Mouse (Mus musculus) MEL-GATA-1-ER (cell line): Measurements from ENCODE around the gene Sec22b.

Source experiments
- DNase-seq: peaks from one replicate; pipeline ENCODE4 v3.0.0-alpha.2; 2012; ENCODE audit warnings: low read depth; ENCODE audit errors: extremely low read depth

The Sec22b gene

DNA sequence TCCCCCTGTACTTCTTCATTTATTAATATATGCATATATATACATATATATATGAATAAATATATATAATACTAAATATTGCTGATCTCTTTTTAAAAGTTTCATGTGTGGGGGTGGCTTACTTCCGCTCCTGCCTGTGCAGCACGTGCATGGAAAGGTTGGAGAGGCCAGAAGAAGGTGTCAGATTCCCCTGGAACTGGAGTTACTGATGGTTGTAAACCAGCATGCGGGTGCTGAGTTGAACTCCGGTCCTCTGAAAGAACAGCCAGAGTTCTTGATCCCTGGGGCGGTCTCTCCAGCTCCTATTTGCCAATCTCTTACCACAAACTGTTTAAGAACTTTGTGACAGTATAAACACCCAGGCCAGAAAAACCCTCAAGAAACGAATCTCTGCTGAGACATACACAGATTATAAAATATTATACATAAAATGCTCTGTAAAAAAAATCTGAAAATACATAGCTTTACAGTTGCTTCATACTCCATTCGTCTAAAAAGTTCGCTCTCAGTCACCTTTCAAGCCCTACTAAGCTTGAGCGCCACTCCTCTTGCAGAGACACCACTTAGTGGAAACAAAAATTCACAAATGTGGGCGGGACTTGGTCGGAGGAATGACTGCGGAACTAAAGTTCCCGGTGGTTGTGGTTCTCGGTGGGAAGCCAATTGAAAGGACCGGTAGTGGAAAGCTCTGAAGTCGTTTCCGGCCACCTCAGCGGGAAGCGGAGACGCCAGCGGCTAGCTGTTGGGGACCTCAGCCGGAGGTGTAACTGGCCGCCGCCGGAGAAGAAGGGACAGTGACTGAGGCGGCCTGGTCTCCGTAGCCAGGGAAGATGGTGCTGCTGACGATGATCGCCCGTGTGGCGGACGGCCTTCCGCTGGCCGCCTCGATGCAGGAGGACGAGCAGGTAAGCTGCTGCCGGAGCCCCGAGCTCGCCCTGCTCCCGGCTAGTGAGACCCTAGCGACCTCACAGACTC, at the start of gene Sec22b:
Sec22b (plus strand) TSS at position 675 of the 975 bp plus-strand sequence.
- DNase-seq, result peak; percentile 99

DNA sequence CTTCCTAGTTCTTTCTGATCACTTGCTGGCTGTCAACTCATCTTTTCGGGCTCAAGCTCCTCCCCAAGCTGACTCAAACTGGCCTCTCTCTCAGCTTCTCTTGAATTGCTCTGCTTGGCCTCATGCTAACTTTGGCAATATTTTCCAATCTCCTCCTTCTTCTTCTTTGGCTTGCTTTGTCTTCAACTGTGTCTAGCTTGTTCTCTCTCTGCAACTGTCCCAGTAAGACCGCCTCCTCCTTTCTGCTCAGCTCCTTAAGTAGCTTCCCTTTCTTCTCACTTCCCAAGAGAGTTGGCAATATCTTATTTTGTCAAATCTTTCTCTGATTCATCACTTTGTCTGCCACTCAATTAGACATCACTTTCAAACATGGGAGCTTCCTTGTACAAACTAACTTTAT, 49.2 kb upstream of the Sec22b start:
- DNase-seq, result no peak

DNA sequence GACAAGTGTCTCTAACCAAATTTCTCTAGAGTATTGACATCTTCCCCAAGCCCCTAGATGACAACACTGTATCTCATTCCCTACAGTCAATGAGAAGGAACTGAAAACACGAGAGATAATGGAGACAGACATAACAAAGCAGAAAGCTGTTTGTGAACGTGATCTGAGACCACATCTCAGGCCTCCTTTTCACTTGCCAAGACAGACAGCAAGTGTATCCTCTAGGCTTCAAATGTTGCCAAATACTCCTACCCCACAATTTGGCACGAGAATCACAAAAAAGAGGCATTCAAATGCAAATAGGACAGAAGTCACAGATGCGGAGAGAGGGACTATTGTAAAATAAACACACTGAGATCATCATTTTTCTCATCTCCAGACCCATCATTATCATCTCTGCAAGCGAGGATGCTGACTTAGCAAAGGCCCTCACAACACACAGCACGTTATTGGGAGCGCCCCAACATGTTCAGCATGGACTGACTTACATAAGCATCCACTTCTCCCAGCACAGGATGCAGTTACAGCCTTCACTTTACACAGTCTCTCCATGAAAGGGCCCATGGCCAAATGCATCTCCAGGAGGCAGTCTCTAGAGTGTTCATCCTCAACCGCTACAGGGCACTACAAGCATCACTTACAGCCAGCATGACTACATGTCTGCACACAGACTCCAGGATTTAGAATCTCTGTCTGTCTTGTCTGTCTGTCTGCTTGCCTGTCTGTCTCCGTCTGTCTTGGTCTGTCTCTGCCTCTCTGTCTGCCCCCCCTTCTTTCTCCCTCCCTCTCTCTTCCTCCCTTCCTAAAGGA, 46.2 kb upstream of the Sec22b start:
- DNase-seq, result no peak

DNA sequence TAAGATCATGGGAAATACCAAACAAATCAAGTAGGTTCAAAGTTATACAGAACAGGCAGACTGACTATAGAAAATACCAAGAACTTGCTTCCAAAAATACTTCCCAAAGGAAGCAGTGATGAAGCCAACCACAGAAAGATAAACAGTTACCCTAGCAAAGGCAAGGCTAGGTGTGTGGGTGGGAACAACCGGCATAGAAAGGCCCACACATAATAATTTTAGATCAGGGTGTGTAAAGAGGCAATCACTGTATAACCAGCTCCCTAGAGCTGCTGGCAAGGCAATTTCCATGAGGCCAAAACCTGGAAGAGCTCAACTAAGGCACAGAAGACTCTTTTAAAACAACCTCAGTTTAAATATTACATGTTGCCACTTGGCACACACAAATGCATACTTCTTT, 41.6 kb upstream of the Sec22b start:
- no peak for DNase-seq

DNA sequence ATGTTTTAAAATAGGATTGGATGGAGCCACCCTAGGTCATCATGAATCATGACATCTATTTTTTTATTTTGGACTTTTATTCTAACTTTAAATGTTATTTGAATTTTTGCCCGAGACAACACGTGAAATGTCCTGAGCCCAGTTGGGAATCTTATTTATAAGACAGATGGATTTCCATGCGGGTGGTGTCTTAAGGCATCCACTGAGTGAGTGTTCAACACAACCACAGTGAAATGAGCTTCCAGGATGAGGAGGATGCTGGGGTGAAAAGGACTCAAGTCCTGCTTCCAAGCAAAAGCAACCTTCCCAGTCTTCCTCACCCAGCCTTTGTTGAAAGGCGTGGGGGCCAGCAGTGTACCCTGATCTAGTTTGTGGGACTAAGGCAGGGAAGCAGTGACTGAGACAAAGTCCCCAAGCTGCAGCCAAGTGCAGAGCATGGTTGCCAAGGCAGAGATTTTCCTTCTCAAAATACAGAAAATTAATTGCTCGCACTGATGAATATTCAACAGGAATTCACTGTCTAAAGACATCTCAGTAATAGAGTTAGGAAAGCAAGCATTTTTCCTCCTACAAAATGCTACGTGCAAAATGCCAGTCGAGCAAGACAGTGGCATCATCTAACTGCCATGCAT, 40.1 kb upstream of the Sec22b start:
- no peak for DNase-seq

DNA sequence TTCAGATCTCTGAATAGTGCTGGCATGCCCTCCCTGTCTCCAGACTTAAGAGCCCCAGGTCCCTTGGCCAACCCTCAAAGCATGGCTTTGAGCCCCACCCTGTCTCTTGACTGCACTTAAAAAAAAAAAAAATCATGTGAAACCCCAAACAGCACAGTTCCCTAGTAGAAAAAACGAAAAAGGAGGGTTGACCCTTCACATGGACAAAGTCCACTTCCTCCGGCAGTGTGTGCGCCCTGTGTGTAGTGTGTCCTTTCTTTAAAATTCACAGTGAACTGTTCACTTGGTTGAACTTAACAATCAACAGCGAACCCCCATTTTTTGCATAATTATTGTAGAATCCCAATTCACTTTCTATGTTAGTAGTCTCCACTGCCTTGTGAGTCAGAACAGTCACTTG, 34.3 kb upstream of the Sec22b start:
- DNase-seq, result no peak

DNA sequence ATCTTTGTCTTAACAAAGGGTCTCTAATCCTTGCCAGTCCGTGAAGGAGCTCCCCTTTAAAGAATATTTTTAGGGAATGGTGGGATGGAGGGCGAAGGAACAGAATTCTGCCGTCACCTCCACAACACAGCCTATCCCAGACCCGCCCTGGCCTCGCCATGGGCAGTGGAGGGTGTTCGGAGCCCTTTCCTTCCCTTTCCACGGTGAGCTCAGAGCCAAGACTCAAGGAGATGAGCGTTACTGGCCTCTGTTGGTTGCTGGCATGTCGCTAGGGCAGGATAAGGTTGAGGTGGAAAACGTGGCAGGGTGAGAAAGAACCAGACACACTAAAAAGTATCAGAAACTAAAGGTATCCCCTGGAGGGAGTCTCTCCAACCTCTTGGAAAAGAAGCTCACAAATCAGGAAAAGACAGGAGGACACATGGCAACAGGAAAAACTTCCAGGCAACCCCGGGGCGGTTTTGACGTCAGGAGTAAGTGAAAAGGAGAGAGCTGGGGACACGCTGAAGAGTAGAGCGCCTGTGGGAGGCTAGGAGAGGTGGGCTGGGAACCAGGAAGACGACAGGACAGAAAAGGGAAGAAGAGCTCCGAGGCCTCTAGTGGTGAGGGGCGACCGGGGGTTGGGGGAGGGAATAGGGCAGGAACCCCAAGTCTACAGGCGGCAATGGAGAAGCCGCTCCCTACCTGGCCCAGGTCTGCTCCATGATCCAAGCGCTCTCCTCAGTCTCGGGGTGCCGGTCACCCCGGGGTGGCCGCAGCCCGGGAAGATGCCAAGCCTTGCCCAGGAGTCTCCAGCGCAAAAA, 33.6 kb upstream of the Sec22b start:
- DNase-seq, result no peak

DNA sequence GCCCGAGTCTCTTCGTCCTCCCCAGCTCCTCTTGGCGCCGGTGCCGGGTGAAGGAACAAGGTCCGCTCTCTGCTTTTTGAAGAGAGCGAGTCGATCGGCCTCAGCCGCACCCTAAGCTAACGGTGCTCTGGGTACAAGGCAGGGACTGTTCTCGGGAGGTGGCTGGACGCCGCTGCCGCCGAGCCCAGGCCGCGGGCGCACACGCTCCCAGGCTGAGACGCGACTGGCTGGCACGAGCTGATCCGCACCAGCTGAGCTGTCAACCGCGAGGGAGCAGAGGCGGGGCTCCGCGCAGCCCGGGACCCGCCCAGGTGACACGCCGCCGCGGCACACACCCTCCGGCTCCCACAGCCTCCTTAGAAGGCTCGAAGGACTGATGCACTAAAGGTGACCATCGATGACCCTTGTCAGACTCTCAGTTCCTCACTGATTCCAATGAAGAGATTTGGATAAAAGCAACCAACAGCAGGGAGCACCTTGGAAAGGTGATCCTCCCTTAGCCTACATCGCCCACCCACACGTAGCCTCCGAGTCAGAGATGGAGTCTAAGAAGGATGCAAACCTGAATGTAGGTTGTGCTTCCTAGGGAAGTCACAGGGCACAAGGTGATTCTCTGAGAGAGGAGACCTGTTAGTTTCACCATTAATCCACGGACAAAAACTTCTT, 32.8 kb upstream of the Sec22b start:
- no peak for DNase-seq

DNA sequence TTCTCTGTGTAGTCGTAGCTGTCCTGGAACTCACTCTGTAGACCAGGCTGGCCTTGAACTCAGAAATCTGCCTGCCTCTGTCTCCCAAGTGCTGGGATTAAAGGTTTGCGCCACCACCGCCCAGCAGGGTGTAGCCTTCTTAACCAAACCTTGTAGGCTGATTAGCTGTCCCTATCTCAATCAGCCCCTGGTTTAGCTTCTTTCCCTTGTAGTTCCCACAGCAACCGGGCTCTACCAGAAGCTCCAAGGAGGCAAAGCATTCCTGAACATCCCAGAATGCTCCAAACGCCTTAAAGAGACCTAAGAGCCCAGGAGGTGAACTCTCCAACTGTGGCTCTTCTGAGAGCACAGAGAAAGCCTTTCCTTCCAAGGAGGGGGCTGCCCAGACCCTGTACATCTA, 32.3 kb upstream of the Sec22b start:
- no peak for DNase-seq

DNA sequence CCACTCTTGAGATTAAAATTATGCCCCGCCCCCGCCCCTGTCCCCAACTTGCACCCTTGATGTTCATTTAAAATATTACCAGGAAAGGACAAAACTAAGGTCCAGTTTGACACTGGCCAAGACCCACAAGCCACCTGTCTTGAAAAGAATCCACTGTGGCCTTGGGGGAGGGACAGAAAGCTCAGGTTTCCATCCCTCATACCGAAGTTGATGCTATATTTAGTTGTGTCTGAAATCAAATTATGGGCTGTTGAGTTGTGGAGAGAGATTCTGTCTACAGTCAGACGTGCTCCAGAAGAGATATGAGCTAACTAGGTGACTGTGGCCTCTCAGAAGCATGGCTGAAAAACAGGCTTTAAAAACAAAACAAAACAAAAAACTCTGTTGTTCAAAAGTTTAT, 31.3 kb upstream of the Sec22b start:
- DNase-seq, result no peak

DNA sequence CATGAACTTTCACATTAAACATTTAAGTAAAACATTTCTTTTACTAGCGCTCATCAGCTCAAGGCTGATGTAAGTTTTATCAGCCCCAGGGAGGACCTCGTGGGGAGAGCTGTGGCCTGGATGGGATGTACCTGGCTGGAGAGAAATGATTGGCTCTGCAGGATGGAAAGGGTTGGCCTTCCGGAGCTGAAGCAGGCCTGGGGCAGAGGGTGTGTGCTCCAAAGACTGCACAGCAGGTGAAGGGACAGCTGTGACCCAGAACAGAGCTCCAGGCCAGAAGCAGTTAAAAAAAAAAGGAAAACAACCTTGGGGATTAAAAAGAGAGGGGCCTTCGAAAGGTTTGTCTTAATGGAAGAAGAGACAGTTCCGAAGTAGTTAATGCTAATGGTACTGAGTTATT, 26.2 kb upstream of the Sec22b start:
- DNase-seq, result no peak

DNA sequence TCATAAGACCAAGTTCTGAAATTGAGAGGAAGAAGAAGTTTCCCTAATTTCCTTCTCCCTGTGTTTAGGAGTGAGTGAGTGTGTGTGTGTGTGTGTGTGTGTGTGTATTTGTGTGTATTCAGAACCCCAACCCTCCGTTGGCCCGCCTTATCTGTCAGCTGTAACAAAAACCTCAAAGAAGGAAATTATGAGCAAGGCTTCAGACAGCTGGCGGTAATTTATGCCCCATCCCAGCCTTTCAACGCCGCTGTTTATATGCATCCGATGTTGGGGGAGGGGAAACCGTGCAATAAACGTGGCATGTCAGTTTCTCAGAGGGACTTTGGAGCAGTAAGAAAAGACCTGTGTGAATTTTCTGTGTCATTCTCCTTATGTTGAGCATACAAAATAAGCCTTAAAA, 24.7 kb upstream of the Sec22b start:
- peak; percentile 44 for DNase-seq

DNA sequence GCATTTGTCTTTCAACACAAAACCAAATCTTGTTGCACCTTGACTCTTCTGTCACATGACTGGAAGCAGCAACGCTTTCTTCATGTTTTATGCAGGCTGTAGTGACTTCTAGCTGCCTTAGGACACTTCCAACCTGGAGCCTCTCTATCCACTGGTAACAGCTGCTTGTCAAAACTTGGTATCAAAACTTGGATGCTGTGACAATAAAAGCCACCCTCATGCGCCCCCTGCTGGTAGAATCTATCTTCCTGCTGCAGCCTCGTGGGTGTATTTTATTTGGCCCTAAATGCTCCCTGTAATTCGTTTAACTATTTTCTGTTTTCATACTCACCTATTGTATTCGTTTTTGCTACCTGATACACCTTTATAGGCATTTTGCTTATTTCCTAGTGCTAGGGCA, 21.8 kb upstream of the Sec22b start:
- DNase-seq, result peak; percentile 86

DNA sequence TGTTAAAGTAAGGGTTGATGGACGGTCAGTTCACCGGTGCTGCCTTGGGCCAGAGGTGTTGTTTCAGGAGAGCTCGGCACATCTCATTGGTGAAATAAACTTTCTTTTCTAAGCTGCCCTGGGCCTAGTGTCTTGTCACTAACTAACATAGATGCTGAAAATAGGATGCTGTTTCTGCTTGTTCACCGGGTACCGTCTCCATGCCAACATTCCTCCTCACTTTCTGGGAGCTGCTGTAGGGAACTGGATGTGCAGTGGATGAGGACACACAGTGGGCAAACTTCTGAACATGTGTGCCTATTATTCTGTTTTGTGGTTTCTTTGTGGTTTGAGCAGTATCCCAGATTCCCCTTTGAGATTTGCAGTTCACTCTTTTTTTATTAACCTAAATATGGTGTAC, 19.4 kb upstream of the Sec22b start:
- DNase-seq, result no peak

DNA sequence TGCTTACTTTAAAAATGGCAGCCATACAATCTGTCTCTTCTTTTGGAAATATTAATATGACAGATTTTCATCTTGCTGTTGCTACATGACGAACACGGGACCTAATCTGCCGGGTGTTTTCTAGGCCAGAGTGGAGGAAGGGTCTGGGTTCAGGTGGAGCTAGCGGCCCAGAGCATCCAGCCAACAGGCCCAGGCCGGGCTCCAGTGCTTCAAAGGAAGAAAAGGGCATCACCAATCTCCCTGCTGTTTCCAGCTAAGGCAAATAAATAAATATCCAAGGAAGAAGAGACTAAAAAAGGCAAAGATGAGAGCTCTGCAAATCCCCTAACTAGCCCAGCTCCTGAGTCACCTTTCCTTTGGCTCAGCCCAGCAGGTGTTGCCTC, 13.2 kb upstream of the Sec22b start:
- no peak for DNase-seq

DNA sequence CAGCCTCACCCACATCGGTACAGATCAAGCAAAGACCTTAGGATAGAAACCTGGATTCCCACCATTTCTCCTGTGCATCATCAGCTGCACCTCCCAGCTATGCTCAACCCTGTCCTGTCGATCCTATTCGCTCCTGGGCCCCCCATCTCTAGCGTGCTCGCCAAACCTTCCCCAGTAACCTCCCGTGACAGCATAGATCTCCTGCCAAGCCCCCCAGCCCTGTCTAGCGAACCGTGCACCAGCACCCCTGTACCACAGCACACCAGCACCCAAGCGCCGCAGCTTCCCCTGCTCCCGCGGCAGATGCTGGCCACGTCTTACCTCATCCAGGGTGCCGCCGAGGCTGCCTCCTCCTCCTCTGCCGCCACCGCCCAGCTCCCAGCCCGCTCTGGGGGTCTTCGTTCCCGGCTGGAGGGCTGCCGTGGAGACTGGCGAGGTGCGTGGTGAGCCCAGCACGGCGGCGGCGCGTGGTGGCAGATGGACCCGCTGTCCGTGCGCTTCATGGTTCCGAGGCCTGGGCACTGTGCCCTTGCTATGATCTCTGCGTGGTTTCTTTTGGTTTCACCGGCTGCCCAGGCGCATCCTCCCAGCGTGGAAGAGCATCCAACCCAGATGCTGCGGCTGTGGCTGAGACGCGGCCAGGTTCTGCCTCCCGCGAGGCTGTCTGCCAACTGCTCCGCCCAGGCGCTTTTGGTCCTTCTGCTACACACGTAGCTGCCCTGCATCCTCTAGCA, 12.7 kb upstream of the Sec22b start, which contains the start of gene Pde4dip:
Pde4dip (minus strand) TSS at position 540 of the 734 bp plus-strand sequence.
- DNase-seq, result no peak

DNA sequence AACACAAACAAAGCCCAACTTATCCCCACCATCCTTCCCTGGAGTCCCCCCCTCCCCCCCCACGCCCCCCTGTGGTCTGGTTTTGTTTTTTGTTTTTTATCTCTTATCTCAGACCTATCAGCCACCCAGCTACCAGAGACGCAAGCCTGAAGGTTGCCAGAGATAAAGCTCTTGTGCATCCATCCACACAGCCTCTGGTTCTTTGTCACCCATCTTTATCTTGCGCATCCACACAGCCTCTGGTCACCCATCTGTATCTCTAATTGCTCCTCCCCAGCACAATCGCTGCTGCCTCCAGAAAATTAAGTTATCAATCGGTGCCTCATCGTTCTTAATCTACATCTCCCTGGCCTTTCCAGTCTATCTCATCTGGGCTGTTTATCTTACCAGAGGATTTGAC, 10.8 kb upstream of the Sec22b start:
- no peak for DNase-seq

DNA sequence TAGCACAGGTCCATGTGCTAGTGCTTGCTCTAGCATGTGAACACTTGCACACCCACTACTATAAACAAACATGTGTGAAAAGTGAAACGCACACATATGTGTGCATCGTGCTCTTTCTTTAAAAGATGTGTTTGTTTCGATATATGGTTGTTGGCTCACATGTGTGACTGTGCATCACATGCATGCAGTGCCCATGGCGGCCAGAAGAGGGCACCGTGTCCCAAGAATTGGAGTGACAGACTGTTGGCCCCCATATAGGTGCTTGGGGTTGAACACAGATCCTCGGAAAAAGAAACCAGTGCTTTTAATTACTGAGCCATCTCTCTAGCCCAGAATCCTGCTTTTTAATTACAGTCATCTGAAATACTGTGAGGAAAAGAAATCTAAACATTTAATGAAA, 6.3 kb upstream of the Sec22b start:
- DNase-seq, result peak; percentile 70

DNA sequence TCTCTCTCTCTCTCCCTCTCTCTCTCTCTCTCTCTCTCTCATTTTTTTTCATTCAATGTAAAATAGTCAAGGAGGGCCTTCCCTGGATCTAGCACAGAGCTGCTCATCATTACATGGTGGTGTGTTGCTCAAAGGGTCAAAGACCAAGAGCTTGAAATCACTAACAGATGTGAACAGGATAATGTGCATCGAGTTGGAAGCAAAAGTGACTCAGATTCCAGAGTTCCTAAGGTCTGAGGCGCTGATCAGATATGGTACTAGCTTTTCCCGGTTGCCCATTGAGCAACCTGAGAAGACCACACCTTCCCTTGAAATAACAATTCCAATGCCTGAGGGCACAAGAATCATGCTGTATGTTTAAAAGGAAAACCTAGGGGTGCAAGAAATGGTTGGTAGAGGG, 2.6 kb upstream of the Sec22b start:
- no peak for DNase-seq

DNA sequence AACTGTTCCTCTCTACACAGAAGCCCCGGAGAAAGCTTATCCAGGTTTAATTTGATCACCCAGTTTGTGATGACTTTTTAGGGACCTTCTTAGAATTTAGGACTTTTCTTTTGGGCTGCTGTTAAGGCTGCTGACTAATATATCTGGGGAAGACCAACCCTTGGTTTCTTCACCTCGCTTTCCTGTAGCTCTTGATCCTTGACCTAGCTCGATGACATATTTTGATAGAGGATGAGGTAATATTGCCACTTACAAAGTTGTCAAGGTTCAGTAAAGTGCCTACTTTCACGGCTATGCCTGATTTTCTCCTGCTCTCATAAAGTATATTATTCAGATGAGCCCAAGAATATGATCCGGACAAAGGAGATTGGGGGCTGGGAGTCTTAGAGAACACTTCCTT, 596 bp downstream of the Sec22b start:
- peak; percentile 51 for DNase-seq
